Mouse (Mus musculus): ENCODE results near the gene D630045J12Rik. TPM values are rescaled to one million over a fixed set of nuclear protein-coding genes. Genes with fewer than 3 reads are reported as not detected.

D630045J12Rik gene
- polyA plus RNA-seq, 1 experiment from 2014 or later, result 0.22 TPM

DNA sequence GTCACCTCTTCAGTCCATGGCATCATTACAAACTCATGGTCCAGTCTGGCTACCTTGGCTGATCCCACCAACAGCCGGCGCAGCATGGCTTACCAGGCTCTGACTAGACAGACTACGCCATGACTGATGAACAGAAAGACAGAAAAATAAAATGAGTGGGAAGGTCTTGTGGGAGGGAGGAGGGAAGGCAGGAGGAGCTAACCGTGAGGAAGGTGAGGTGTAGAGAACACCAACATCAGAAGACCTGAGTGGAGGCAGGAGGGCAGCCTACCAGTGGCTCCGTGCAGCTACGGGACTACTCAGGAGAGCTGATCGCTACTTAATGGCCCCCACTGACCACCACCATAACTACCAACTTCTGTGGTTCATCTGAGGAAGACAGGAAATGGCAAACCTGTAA, 60.9 kb downstream of the D630045J12Rik start:
- Histone ChIP-seq H3K4me1 (replicated peaks) (no peaks in the 10 kb centered on the region), H3K27me3 (no peaks in the 10 kb centered on the region), H3K4me2 (no peak overlapping the region), H3K36me3 (replicated peaks) (no peaks in the 10 kb centered on the region), H3K9me3 (replicated peaks) (no peaks in the 10 kb centered on the region), H3K27ac (replicated peaks) (no peak overlapping the region), H3K4me3 (replicated peaks) (no peak overlapping the region), H3K9ac (no peak overlapping the region)
- 79% methylated on average over 7 of the region's 7 CpGs for whole genome bisulfite sequencing (ENCODE audit: insufficient replicate concordance)
- ATAC-seq (ENCODE audit: insufficient read depth), result no peak

DNA sequence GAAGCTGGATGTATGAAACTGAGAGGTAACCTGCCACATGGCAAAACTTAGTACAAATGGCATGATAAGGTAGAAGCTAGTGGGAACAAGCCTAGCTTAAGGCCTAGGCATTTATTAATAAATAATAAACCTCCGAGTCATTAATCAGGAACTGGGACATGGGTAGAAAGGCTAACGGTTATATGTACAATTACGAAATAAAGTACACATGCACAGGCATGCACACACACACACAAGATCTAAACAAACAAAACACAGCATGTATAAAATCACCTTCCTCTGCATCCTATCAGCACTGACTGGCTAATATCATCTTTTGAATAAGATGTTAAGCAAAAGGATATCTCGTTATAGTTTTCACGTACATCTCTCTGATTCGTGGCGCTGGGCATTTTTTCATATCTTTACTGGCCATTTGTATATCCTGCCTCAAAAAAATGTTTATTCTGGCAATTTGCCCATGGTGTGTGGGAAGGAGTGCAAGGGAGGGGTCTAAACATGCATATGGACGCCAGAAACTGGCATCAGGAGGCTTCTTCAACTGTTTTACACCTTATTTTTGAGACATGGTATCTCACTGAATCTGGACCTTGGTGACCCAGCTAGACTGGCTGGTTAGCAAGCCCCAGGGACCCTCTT, 67.4 kb downstream of the D630045J12Rik start:
- H3K4me2 ChIP-seq, result no peak overlapping the region
- WGBS (ENCODE audit: insufficient replicate concordance), result 68% methylated on average over 8 of the region's 8 CpGs
- no peaks in the 10 kb centered on the region for H3K9me3 ChIP-seq (replicated peaks)
- ATAC-seq (ENCODE audit: insufficient read depth), result no peak
- H3K9ac ChIP-seq, result no peak overlapping the region
- no peaks in the 10 kb centered on the region for H3K27me3 ChIP-seq
- H3K36me3 ChIP-seq (replicated peaks), result no peaks in the 10 kb centered on the region
- no peaks in the 10 kb centered on the region for H3K4me1 ChIP-seq (replicated peaks)
- H3K4me3 ChIP-seq (replicated peaks), result no peak overlapping the region
- no peak overlapping the region for H3K27ac ChIP-seq (replicated peaks)

DNA sequence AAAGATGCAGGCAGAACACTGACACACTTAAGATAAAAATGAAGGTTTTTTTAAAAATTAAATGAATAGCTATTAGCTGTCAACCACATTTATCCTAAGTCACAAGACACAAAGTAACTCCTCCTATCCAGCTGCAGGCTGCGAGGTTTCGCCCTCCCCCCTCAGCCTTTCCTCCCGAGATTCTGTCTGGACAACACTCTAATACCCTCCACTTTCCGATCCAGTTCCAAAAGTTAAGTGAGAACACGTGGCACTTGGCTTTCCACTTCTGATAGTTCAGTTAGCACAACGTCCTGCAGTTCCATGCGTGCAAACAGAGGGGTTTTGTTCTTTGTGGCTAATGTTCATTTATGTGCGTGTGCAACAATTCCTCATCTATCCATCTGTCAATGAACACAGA, 69.0 kb downstream of the D630045J12Rik start:
- no peaks in the 10 kb centered on the region for H3K36me3 ChIP-seq (replicated peaks)
- H3K4me1 ChIP-seq (replicated peaks), result no peaks in the 10 kb centered on the region
- H3K4me2 ChIP-seq, result no peak overlapping the region
- WGBS (ENCODE audit: insufficient replicate concordance), result 69% methylated on average over 8 of the region's 8 CpGs
- H3K27ac ChIP-seq (replicated peaks), result no peak overlapping the region
- no peak overlapping the region for H3K4me3 ChIP-seq (replicated peaks)
- no peaks in the 10 kb centered on the region for H3K27me3 ChIP-seq
- no peak for ATAC-seq (ENCODE audit: insufficient read depth)
- H3K9me3 ChIP-seq (replicated peaks), result no peaks in the 10 kb centered on the region
- no peak overlapping the region for H3K9ac ChIP-seq

DNA sequence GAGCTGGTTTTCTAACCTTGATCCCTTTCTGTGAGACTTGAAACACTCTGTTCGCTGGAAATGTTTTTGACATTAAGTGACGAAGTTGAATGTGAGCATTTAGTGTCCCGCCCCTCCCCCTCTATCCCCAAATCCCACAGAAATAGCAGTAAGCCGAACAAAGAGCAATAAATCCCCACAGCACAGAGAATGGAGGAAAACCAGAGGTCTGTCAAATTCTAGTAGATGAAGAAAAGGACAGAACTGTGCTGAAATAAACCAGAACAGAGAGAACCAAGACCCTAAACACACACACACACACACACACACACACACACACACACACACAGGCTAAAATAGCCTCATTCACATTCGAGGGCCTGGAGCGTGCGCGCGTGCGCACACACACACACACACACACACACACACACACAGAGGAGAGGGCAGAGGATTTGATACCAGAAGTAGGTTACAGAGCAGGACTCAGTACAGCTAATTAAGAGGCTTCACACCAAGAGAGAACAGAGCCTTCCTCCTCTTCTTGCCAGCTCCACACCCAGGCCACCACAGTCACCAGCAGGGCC, 72.0 kb downstream of the D630045J12Rik start:
- Histone ChIP-seq H3K27me3 (no peaks in the 10 kb centered on the region), H3K27ac (replicated peaks) (no peak overlapping the region), H3K9me3 (replicated peaks) (no peaks in the 10 kb centered on the region), H3K9ac (no peak overlapping the region), H3K4me2 (no peak overlapping the region), H3K4me3 (replicated peaks) (no peak overlapping the region), H3K36me3 (replicated peaks) (no peaks in the 10 kb centered on the region), H3K4me1 (replicated peaks) (no peaks in the 10 kb centered on the region)
- ATAC-seq (ENCODE audit: insufficient read depth), result no peak
- WGBS (ENCODE audit: insufficient replicate concordance), result 66% methylated on average over 10 of the region's 10 CpGs

DNA sequence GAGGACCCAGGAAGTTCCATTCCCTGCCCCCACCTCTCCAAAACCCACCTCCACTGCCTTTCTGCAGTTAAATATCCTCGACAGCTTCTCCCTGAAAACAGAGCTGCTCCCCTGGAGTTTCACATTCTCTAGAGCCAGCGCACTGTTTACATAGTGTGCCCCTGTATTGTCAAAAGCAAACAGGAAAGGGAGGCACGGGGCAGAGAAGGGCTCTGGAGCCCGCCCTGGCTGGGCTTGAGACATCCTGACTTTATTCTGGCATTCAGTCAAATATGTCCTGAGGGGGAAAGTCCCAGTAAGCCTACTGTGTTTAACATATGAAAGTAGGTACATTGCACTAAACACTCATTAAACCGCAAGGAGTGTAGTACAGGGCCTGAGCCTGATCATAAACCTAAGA, 73.1 kb downstream of the D630045J12Rik start:
- H3K9me3 ChIP-seq (replicated peaks), result no peaks in the 10 kb centered on the region
- H3K4me3 ChIP-seq (replicated peaks), result no peak overlapping the region
- no peak; the same call in 1 of the 2 replicates for ATAC-seq (ENCODE audit: insufficient read depth)
- H3K9ac ChIP-seq, result no peak overlapping the region
- H3K36me3 ChIP-seq (replicated peaks), result no peaks in the 10 kb centered on the region
- H3K27me3 ChIP-seq, result no peaks in the 10 kb centered on the region
- 54% methylated on average over 5 of the region's 5 CpGs for WGBS (ENCODE audit: insufficient replicate concordance)
- H3K4me2 ChIP-seq, result no peak overlapping the region
- no peaks in the 10 kb centered on the region for H3K4me1 ChIP-seq (replicated peaks)
- no peak overlapping the region for H3K27ac ChIP-seq (replicated peaks)

DNA sequence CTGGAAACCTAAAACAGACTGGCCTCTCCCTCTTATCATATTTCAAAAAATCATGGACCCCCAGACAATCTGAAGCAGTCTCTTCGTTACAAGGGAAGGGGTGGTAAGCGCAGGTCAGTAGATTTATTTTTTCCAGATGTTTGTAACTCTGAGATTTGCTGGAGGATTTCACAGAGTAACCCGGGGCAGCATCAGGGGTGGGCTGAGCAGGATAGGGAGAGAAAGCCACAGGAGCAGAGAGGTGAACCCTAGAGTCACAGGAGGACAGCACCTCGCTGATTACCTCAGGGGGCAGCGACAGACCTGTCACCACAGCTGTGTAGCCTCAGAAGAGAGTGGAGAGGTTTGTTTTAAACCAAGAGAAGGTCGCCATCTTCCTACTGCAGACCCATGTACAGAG, 88.4 kb downstream of the D630045J12Rik start:
- Histone ChIP-seq H3K27me3 (no peaks in the 10 kb centered on the region), H3K4me3 (replicated peaks) (no peak overlapping the region), H3K4me2 (no peak overlapping the region), H3K9ac (no peak overlapping the region), H3K36me3 (replicated peaks) (no peaks in the 10 kb centered on the region), H3K4me1 (replicated peaks) (no peaks in the 10 kb centered on the region), H3K27ac (replicated peaks) (no peak overlapping the region), H3K9me3 (replicated peaks) (no peaks in the 10 kb centered on the region)
- 68% methylated on average over 6 of the region's 6 CpGs for WGBS (ENCODE audit: insufficient replicate concordance)
- no peak for ATAC-seq (ENCODE audit: insufficient read depth)

DNA sequence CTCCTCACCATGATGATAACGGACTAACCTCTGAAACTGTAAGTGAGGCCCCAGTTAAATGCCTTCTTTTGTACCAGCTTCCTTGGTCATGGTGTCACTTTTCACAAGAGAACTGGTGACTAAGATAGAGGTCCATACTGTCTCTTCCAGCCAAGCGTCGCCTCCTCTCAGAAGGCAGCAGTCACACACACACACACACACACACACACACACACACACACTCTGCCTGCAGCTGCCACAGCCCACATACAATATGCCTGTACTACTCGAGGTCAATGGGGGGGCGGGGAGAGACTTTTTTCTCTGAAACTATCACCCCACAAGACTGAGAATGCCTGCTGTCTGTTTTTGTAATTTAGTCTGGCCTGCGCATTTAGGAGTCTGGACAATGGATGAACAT, 89.1 kb downstream of the D630045J12Rik start:
- no peak overlapping the region for H3K4me2 ChIP-seq
- H3K4me1 ChIP-seq (replicated peaks), result no peaks in the 10 kb centered on the region
- WGBS (ENCODE audit: insufficient replicate concordance), result 67% methylated on average over 6 of the region's 6 CpGs
- no peak overlapping the region for H3K27ac ChIP-seq (replicated peaks)
- H3K9ac ChIP-seq, result no peak overlapping the region
- no peaks in the 10 kb centered on the region for H3K9me3 ChIP-seq (replicated peaks)
- ATAC-seq (ENCODE audit: insufficient read depth), result no peak
- no peaks in the 10 kb centered on the region for H3K27me3 ChIP-seq
- no peak overlapping the region for H3K4me3 ChIP-seq (replicated peaks)
- H3K36me3 ChIP-seq (replicated peaks), result no peaks in the 10 kb centered on the region

DNA sequence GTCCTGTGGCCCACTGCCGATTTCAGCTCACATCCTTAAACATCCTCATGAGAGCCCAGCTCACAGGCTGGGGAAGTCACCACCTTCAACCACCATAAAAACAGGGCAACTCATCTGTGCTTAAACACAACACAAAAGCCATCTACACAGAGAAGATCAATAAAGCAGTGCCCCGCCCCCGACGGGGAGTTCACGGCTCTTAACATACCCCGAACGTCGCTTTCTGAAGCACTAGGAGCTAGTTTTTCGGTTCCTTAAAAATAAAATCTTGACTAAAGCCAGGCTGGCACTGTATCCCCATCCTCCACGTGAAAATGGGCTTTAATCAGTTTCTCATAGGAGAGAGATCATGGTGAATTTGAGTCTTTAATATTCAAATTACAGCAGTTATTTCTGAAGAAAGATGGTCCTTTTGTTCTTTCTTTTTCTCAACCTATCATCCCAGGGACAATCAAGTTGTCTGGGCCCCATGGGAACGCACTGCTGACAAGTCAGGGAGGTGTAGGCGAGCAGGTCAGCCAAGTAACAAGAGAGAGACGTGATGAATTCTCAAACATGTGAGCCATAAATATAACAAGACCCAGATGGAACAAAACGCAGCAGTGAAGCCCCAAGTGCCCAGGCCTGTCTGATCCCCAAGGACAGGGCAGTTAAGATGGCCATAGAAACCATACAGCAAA, 90.8 kb downstream of the D630045J12Rik start:
- no peak overlapping the region for H3K9ac ChIP-seq
- H3K27me3 ChIP-seq, result no peaks in the 10 kb centered on the region
- no peak for ATAC-seq (ENCODE audit: insufficient read depth)
- 60% methylated on average over 14 of the region's 14 CpGs for WGBS (ENCODE audit: insufficient replicate concordance)
- H3K4me2 ChIP-seq, result no peak overlapping the region
- no peak overlapping the region for H3K27ac ChIP-seq (replicated peaks)
- H3K36me3 ChIP-seq (replicated peaks), result no peaks in the 10 kb centered on the region
- no peaks in the 10 kb centered on the region for H3K9me3 ChIP-seq (replicated peaks)
- H3K4me1 ChIP-seq (replicated peaks), result no peaks in the 10 kb centered on the region
- H3K4me3 ChIP-seq (replicated peaks), result no peak overlapping the region

DNA sequence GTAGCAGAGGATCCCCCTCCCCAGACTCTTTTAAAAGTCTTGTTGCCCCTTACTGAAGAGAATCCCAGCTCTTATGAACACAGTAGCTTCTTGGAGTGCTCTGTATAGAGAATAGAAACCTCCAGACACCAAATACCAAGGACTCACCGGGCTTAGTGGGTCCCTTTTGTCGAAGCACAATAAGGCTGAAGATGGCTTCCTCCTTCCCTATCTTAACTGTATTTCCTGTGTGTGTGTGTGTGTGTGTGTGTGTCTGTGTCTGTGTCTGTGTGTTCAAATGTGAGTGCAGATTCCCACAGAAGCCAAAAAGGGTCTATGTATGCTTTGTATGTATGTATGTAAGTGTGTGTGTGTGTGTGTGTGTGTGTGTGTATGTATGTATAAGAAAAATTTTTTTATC, 93.3 kb downstream of the D630045J12Rik start:
- Histone ChIP-seq H3K4me2 (no peak overlapping the region), H3K4me1 (replicated peaks) (no peaks in the 10 kb centered on the region), H3K4me3 (replicated peaks) (no peak overlapping the region), H3K27me3 (no peaks in the 10 kb centered on the region), H3K9ac (no peak overlapping the region), H3K36me3 (replicated peaks) (no peaks in the 10 kb centered on the region), H3K27ac (replicated peaks) (no peak overlapping the region), H3K9me3 (replicated peaks) (no peaks in the 10 kb centered on the region)
- no peak for ATAC-seq (ENCODE audit: insufficient read depth)
- 20% methylated on average over 2 of the region's 2 CpGs for WGBS (ENCODE audit: insufficient replicate concordance)

DNA sequence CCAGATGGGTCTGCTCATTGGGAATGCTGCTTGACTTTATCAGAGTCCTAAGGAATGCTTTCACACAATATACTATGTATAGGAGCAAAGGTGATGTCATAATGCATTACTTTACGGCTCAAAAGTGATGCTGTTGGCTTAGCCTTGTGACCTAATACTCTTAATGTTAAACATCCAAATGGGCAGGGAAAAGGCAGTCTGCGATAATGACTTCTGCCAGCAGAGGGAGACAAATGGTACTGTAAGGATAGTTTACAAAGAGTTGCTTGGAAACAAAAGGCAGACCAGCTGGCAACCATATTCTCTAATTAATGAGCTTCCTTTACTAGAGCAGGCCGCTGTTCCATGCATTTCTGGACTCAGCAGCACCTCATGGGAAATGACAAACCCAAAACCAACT, 93.7 kb downstream of the D630045J12Rik start:
- H3K4me3 ChIP-seq (replicated peaks), result no peak overlapping the region
- H3K4me1 ChIP-seq (replicated peaks), result no peaks in the 10 kb centered on the region
- H3K9ac ChIP-seq, result no peak overlapping the region
- H3K36me3 ChIP-seq (replicated peaks), result no peaks in the 10 kb centered on the region
- H3K9me3 ChIP-seq (replicated peaks), result no peaks in the 10 kb centered on the region
- no peak overlapping the region for H3K27ac ChIP-seq (replicated peaks)
- no peak for ATAC-seq (ENCODE audit: insufficient read depth)
- WGBS (ENCODE audit: insufficient replicate concordance), result 16% methylated on average over 3 of the region's 3 CpGs
- H3K4me2 ChIP-seq, result no peak overlapping the region
- no peaks in the 10 kb centered on the region for H3K27me3 ChIP-seq

DNA sequence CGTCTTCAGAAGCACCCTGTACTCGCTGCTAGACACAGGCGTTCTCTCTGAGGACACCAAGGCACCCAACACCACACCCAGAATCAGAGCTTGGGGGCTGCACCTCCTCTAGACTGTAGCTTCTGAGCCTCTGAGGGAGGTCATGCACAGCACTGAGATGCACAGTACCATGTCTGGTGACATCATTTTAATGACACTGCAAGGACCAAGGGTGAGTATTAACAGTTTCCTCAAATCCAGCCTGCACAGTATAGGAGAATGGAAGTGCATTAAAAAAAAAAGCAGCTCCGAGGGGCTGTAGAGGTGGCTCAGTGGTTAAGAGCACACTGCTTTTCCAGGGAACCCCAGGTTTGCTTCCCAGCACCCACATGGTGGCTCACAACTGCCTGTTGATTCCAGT, 94.2 kb downstream of the D630045J12Rik start:
- Histone ChIP-seq H3K9ac (no peak overlapping the region), H3K4me2 (no peak overlapping the region), H3K9me3 (replicated peaks) (no peaks in the 10 kb centered on the region), H3K36me3 (replicated peaks) (no peaks in the 10 kb centered on the region), H3K4me3 (replicated peaks) (no peak overlapping the region), H3K27ac (replicated peaks) (no peak overlapping the region), H3K27me3 (no peaks in the 10 kb centered on the region), H3K4me1 (replicated peaks) (no peaks in the 10 kb centered on the region)
- no peak for ATAC-seq (ENCODE audit: insufficient read depth)
- 57% methylated on average over 4 of the region's 4 CpGs for WGBS (ENCODE audit: insufficient replicate concordance)

Measured in liver, embryonic 15.5 days (tissue).